Mouse (Mus musculus): ENCODE data around the gene Pald1. TPM values are rescaled to one million over a fixed set of nuclear protein-coding genes. Genes with fewer than 3 reads are reported as not detected.

The Pald1 gene
- polyA plus RNA-seq, 1 experiment from 2014 or later = 21.1 TPM

- no peak overlapping the region for H3K4me2 ChIP-seq (ENCODE audit: low read depth, low read length)
- peaks cover 10% of the 10 kb centered on the region for H3K36me3 ChIP-seq (ENCODE audit: control insufficient read depth, insufficient read depth, low read length)
- H3K9me3 ChIP-seq (ENCODE audit: control insufficient read depth, low read length) = no peaks in the 10 kb centered on the region
- H3K27ac ChIP-seq (replicated peaks; ENCODE audit: low read depth, low read length) = no peak overlapping the region
- H3K27me3 ChIP-seq (replicated peaks; ENCODE audit: control insufficient read depth, insufficient read depth, low read length) = no peaks in the 10 kb centered on the region
- DNase-seq (ENCODE audit: low spot score) (no peak), ATAC-seq (ENCODE audit: low read depth) (peak; percentile 45; the same call in 1 of the 2 replicates)
- 0 out of 2 replicates have a peak, but pooled peaks cover 1% of the 10 kb centered on the region for H3K4me1 ChIP-seq (ENCODE audit: control insufficient read depth, insufficient read depth, low read length)
- H3K4me3 ChIP-seq (ENCODE audit: low read depth, low read length) = no peak overlapping the region
- no peak overlapping the region for H3K9ac ChIP-seq (ENCODE audit: low read depth, low read length)
- WGBS = 68% methylated on average over 5 of the region's 5 CpGs
Observed at GRCm38 (mm10) chr10:61331046-61331445, 52.3 kb downstream of the Pald1 start.

- Histone ChIP-seq H3K9ac (ENCODE audit: low read depth, low read length) (no peak overlapping the region), H3K4me3 (ENCODE audit: low read depth, low read length) (no peak overlapping the region), H3K36me3 (ENCODE audit: control insufficient read depth, insufficient read depth, low read length) (peaks cover 6% of the 10 kb centered on the region; the same call in 1 of the 2 replicates), H3K27ac (replicated peaks; ENCODE audit: low read depth, low read length) (no peak overlapping the region), H3K27me3 (replicated peaks; ENCODE audit: control insufficient read depth, insufficient read depth, low read length) (no peaks in the 10 kb centered on the region), H3K9me3 (ENCODE audit: control insufficient read depth, low read length) (no peaks in the 10 kb centered on the region), H3K4me1 (ENCODE audit: control insufficient read depth, insufficient read depth, low read length) (0 out of 2 replicates have a peak, but pooled peaks cover 5% of the 10 kb centered on the region), H3K4me2 (ENCODE audit: low read depth, low read length) (no peak overlapping the region)
- ATAC-seq (ENCODE audit: low read depth) (peak; percentile 39; the same call in 1 of the 2 replicates), DNase-seq (ENCODE audit: low spot score) (peak; percentile 57)
- 33% methylated on average over 7 of the region's 7 CpGs for WGBS
Observed at GRCm38 (mm10) chr10:61328927-61329326, 54.4 kb downstream of the Pald1 start.

- H3K27me3 ChIP-seq (replicated peaks; ENCODE audit: control insufficient read depth, insufficient read depth, low read length) = no peaks in the 10 kb centered on the region
- no peak overlapping the region for H3K4me2 ChIP-seq (ENCODE audit: low read depth, low read length)
- H3K4me1 ChIP-seq (ENCODE audit: control insufficient read depth, insufficient read depth, low read length) = 0 out of 2 replicates have a peak, but pooled peaks cover 5% of the 10 kb centered on the region
- peak overlapping the region; percentile 5; the same call in 1 of the 2 replicates for H3K9ac ChIP-seq (ENCODE audit: low read depth, low read length)
- H3K27ac ChIP-seq (replicated peaks; ENCODE audit: low read depth, low read length) = no peak overlapping the region
- H3K36me3 ChIP-seq (ENCODE audit: control insufficient read depth, insufficient read depth, low read length) = peaks cover 6% of the 10 kb centered on the region; the same call in 1 of the 2 replicates
- no peaks in the 10 kb centered on the region for H3K9me3 ChIP-seq (ENCODE audit: control insufficient read depth, low read length)
- ATAC-seq (ENCODE audit: low read depth) = no peak
- no peak for DNase-seq (ENCODE audit: low spot score)
- 86% methylated on average over 10 of the region's 10 CpGs for WGBS
- no peak overlapping the region for H3K4me3 ChIP-seq (ENCODE audit: low read depth, low read length)
Observed at GRCm38 (mm10) chr10:61327545-61327944, 55.8 kb downstream of the Pald1 start.

GRCm38 (mm10) chr10:61325782-61326328 is 57.5 kb downstream of the Pald1 start:
- DNase-seq (ENCODE audit: low spot score) = peak; percentile 44
- ATAC-seq (ENCODE audit: low read depth) = peak; percentile 81

GRCm38 (mm10) chr10:61324717-61325116 is 58.6 kb downstream of the Pald1 start:
- Histone ChIP-seq H3K27ac (replicated peaks; ENCODE audit: low read depth, low read length) (no peak overlapping the region), H3K4me1 (ENCODE audit: control insufficient read depth, insufficient read depth, low read length) (0 out of 2 replicates have a peak, but pooled peaks cover 5% of the 10 kb centered on the region), H3K27me3 (replicated peaks; ENCODE audit: control insufficient read depth, insufficient read depth, low read length) (no peaks in the 10 kb centered on the region), H3K36me3 (ENCODE audit: control insufficient read depth, insufficient read depth, low read length) (peaks cover 16% of the 10 kb centered on the region; the same call in 1 of the 2 replicates), H3K4me3 (ENCODE audit: low read depth, low read length) (no peak overlapping the region), H3K9ac (ENCODE audit: low read depth, low read length) (no peak overlapping the region), H3K9me3 (ENCODE audit: control insufficient read depth, low read length) (no peaks in the 10 kb centered on the region), H3K4me2 (ENCODE audit: low read depth, low read length) (no peak overlapping the region)
- WGBS = 61% methylated on average over 8 of the region's 8 CpGs
- DNase-seq (ENCODE audit: low spot score) (no peak), ATAC-seq (ENCODE audit: low read depth) (no peak)

More at GRCm38 (mm10) chr10:61325782-61326328, 57.5 kb downstream of the Pald1 start:
- Histone ChIP-seq H3K9ac (ENCODE audit: low read depth, low read length) (no peak overlapping the region), H3K4me3 (ENCODE audit: low read depth, low read length) (no peak overlapping the region), H3K9me3 (ENCODE audit: control insufficient read depth, low read length) (no peaks in the 10 kb centered on the region), H3K36me3 (ENCODE audit: control insufficient read depth, insufficient read depth, low read length) (peaks cover 13% of the 10 kb centered on the region; the same call in 1 of the 2 replicates), H3K27ac (replicated peaks; ENCODE audit: low read depth, low read length) (no peak overlapping the region), H3K4me2 (ENCODE audit: low read depth, low read length) (no peak overlapping the region), H3K4me1 (ENCODE audit: control insufficient read depth, insufficient read depth, low read length) (0 out of 2 replicates have a peak, but pooled peaks cover 5% of the 10 kb centered on the region), H3K27me3 (replicated peaks; ENCODE audit: control insufficient read depth, insufficient read depth, low read length) (no peaks in the 10 kb centered on the region)
- WGBS = 32% methylated on average over 9 of the region's 9 CpGs

GRCm38 (mm10) chr10:61318527-61318926 is 64.8 kb downstream of the Pald1 start:
- Histone ChIP-seq H3K9ac (ENCODE audit: low read depth, low read length) (no peak overlapping the region), H3K4me1 (ENCODE audit: control insufficient read depth, insufficient read depth, low read length) (no peaks in the 10 kb centered on the region), H3K4me2 (ENCODE audit: low read depth, low read length) (no peak overlapping the region), H3K4me3 (ENCODE audit: low read depth, low read length) (no peak overlapping the region), H3K27me3 (replicated peaks; ENCODE audit: control insufficient read depth, insufficient read depth, low read length) (no peaks in the 10 kb centered on the region), H3K27ac (replicated peaks; ENCODE audit: low read depth, low read length) (no peak overlapping the region), H3K36me3 (ENCODE audit: control insufficient read depth, insufficient read depth, low read length) (peaks cover 24% of the 10 kb centered on the region; the same call in 1 of the 2 replicates), H3K9me3 (ENCODE audit: control insufficient read depth, low read length) (no peaks in the 10 kb centered on the region)
- no peak for DNase-seq (ENCODE audit: low spot score)
- 89% methylated on average over 3 of the region's 3 CpGs for WGBS
- ATAC-seq (ENCODE audit: low read depth) = no peak

- Histone ChIP-seq H3K9ac (ENCODE audit: low read depth, low read length) (no peak overlapping the region), H3K36me3 (ENCODE audit: control insufficient read depth, insufficient read depth, low read length) (0 out of 2 replicates have a peak, but pooled peaks cover 8% of the 10 kb centered on the region), H3K27ac (replicated peaks; ENCODE audit: low read depth, low read length) (no peak overlapping the region), H3K9me3 (ENCODE audit: control insufficient read depth, low read length) (no peaks in the 10 kb centered on the region), H3K4me2 (ENCODE audit: low read depth, low read length) (no peak overlapping the region), H3K4me3 (ENCODE audit: low read depth, low read length) (no peak overlapping the region), H3K4me1 (ENCODE audit: control insufficient read depth, insufficient read depth, low read length) (peaks cover 8% of the 10 kb centered on the region; the same call in 1 of the 2 replicates), H3K27me3 (replicated peaks; ENCODE audit: control insufficient read depth, insufficient read depth, low read length) (no peaks in the 10 kb centered on the region)
- ATAC-seq (ENCODE audit: low read depth) = no peak
- 46% methylated on average over 9 of the region's 9 CpGs for WGBS
- no peak for DNase-seq (ENCODE audit: low spot score)
Observed at GRCm38 (mm10) chr10:61315324-61315880, 67.9 kb downstream of the Pald1 start.

GRCm38 (mm10) chr10:61313750-61314149 is 69.6 kb downstream of the Pald1 start:
- Histone ChIP-seq H3K9me3 (ENCODE audit: control insufficient read depth, low read length) (no peaks in the 10 kb centered on the region), H3K4me3 (ENCODE audit: low read depth, low read length) (no peak overlapping the region), H3K4me2 (ENCODE audit: low read depth, low read length) (no peak overlapping the region), H3K27me3 (replicated peaks; ENCODE audit: control insufficient read depth, insufficient read depth, low read length) (no peaks in the 10 kb centered on the region), H3K9ac (ENCODE audit: low read depth, low read length) (no peak overlapping the region), H3K27ac (replicated peaks; ENCODE audit: low read depth, low read length) (no peak overlapping the region), H3K4me1 (ENCODE audit: control insufficient read depth, insufficient read depth, low read length) (peaks cover 8% of the 10 kb centered on the region; the same call in 1 of the 2 replicates), H3K36me3 (ENCODE audit: control insufficient read depth, insufficient read depth, low read length) (0 out of 2 replicates have a peak, but pooled peaks cover 3% of the 10 kb centered on the region)
- DNase-seq (ENCODE audit: low spot score) (no peak), ATAC-seq (ENCODE audit: low read depth) (no peak)
- 63% methylated on average over 7 of the region's 7 CpGs for WGBS

All from embryonic facial prominence, embryonic 14.5 days (tissue).